In genomic region chr7:45068000-45068318, GRCm38 (mm10) we compare ENCODE assay signal across 9 mouse cellular contexts. TPM values are rescaled to one million over a fixed set of nuclear protein-coding genes. Genes with fewer than 3 reads are reported as not detected.
DNase-seq lines count a peak whose midpoint lies in the region; ATAC-seq lines count a peak whose summit lies in the region.
"Had no signal": no experiment of that assay in that cellular context is flagged by ENCODE, and none has a peak within 500 bp of the region (broad histone marks: within the 10 kb centered on the region; RNA-seq: fewer than 3 reads in every experiment).

No protein-coding gene starts in this region.

- peaks cover 5% of the 10 kb centered on the region; the same call in 1 of the 2 replicates for H3K4me1 ChIP-seq in forebrain, embryonic 11.5 days (replicated peaks; ENCODE audit: control insufficient read depth, insufficient read depth, low read length)
- H3K4me1 ChIP-seq in forebrain, embryonic 16.5 days (replicated peaks; ENCODE audit: control insufficient read depth, insufficient read depth, low read length) = peaks cover 8% of the 10 kb centered on the region
- H3K4me1 ChIP-seq in forebrain, embryonic 14.5 days (ENCODE audit: control insufficient read depth, insufficient read depth, low read length) = no peaks in the 10 kb centered on the region
- peaks cover 42% of the 10 kb centered on the region for H3K4me1 ChIP-seq in liver, embryonic 13.5 days (replicated peaks)

- peak; percentile 78 for DNase-seq in forebrain, embryonic 11.5 days (ENCODE audit: low spot score)
- DNase-seq in 416B (ENCODE audit: low read depth) = peak; percentile 90
- peak; percentile 29 for DNase-seq in adipocyte (ENCODE audit: low spot score)
- peak; percentile 53 for DNase-seq in forebrain, embryonic 14.5 days (ENCODE audit: low spot score)
- DNase-seq in liver, embryonic 13.5 days = peak; percentile 62
- peak; percentile 60 for DNase-seq in retina, embryonic 14.5 days (ENCODE audit: low spot score)
- no peak for DNase-seq in right cerebral cortex, postnatal 36 days (ENCODE audit: low spot score in 2 of 2)

- ATAC-seq in forebrain, embryonic 11.5 days (replicated peaks; ENCODE audit: low FRiP score) = no peak
- no peak for ATAC-seq in forebrain, embryonic 16.5 days
- 0 out of 2 replicates have a peak, but pooled peaks have one; percentile 4 for ATAC-seq in forebrain, embryonic 14.5 days
- ATAC-seq in liver, embryonic 13.5 days (ENCODE audit: low read depth) = peak; percentile 37

- H3K9me3 ChIP-seq in forebrain, embryonic 11.5 days (ENCODE audit: control insufficient read depth, low read length) = no peaks in the 10 kb centered on the region
- H3K9me3 ChIP-seq in forebrain, embryonic 16.5 days (ENCODE audit: control insufficient read depth, low read length) = no peaks in the 10 kb centered on the region
- H3K9me3 ChIP-seq in forebrain, embryonic 14.5 days (replicated peaks; ENCODE audit: control insufficient read depth, low read length) = no peaks in the 10 kb centered on the region
- no peaks in the 10 kb centered on the region for H3K9me3 ChIP-seq in liver, embryonic 13.5 days (replicated peaks)
- H3K9me3 ChIP-seq: limb, embryonic 13.5 days had no signal

- no peaks in the 10 kb centered on the region for H3K36me3 ChIP-seq in forebrain, embryonic 11.5 days (ENCODE audit: control insufficient read depth, insufficient read depth, low read length)
- H3K36me3 ChIP-seq in forebrain, embryonic 16.5 days (ENCODE audit: control insufficient read depth, insufficient read depth) = no peaks in the 10 kb centered on the region
- H3K36me3 ChIP-seq in forebrain, embryonic 14.5 days (ENCODE audit: control insufficient read depth, insufficient read depth, low read length) = no peaks in the 10 kb centered on the region
- 0 out of 2 replicates have a peak, but pooled peaks cover 3% of the 10 kb centered on the region for H3K36me3 ChIP-seq in liver, embryonic 13.5 days
- H3K36me3 ChIP-seq: limb, embryonic 13.5 days had no signal

- H3K4me2 ChIP-seq in forebrain, embryonic 11.5 days (ENCODE audit: low read depth, low read length, severe bottlenecking) = no peak overlapping the region
- no peak overlapping the region for H3K4me2 ChIP-seq in forebrain, embryonic 16.5 days (ENCODE audit: low read length)
- no peak overlapping the region for H3K4me2 ChIP-seq in forebrain, embryonic 14.5 days (ENCODE audit: low read length)
- no peak overlapping the region for H3K4me2 ChIP-seq in liver, embryonic 13.5 days
- H3K4me2 ChIP-seq: limb, embryonic 13.5 days had no signal

- no peak overlapping the region for H3K27ac ChIP-seq in forebrain, embryonic 11.5 days (ENCODE audit: low read depth, low read length)
- no peak overlapping the region for H3K27ac ChIP-seq in forebrain, embryonic 16.5 days (ENCODE audit: low read length)
- H3K27ac ChIP-seq in forebrain, embryonic 14.5 days (ENCODE audit: low read depth, low read length) = no peak overlapping the region
- H3K27ac ChIP-seq in liver, embryonic 13.5 days = no peak overlapping the region
- H3K27ac ChIP-seq: limb, embryonic 13.5 days had no signal

- H3K9ac ChIP-seq in forebrain, embryonic 11.5 days (ENCODE audit: low read length) = no peak overlapping the region
- H3K9ac ChIP-seq in forebrain, embryonic 16.5 days (replicated peaks; ENCODE audit: low read depth, low read length) = no peak overlapping the region
- H3K9ac ChIP-seq in forebrain, embryonic 14.5 days (ENCODE audit: low read length) = no peak overlapping the region
- no peak overlapping the region for H3K9ac ChIP-seq in liver, embryonic 13.5 days
- H3K9ac ChIP-seq: limb, embryonic 13.5 days had no signal

- H3K27me3 ChIP-seq in forebrain, embryonic 11.5 days (ENCODE audit: control insufficient read depth, insufficient read depth, low read length) = no peaks in the 10 kb centered on the region
- H3K27me3 ChIP-seq in forebrain, embryonic 16.5 days (replicated peaks; ENCODE audit: control insufficient read depth, insufficient read depth, low read length) = no peaks in the 10 kb centered on the region
- H3K27me3 ChIP-seq in forebrain, embryonic 14.5 days (replicated peaks; ENCODE audit: control insufficient read depth, insufficient read depth, low read length) = no peaks in the 10 kb centered on the region
- H3K27me3 ChIP-seq in liver, embryonic 13.5 days = no peaks in the 10 kb centered on the region
- H3K27me3 ChIP-seq: limb, embryonic 13.5 days had no signal

- H3K4me3 ChIP-seq in forebrain, embryonic 11.5 days (ENCODE audit: low read depth, low read length) = no peak overlapping the region
- no peak overlapping the region for H3K4me3 ChIP-seq in forebrain, embryonic 16.5 days (replicated peaks; ENCODE audit: low read length)
- H3K4me3 ChIP-seq in forebrain, embryonic 14.5 days (ENCODE audit: low read depth, low read length) = no peak overlapping the region
- no peak overlapping the region for H3K4me3 ChIP-seq in liver, embryonic 13.5 days (replicated peaks)
- H3K4me3 ChIP-seq: limb, embryonic 13.5 days had no signal

- WGBS in forebrain, embryonic 11.5 days = 24% methylated on average over 5 of the region's 5 CpGs
- WGBS in forebrain, embryonic 16.5 days = 26% methylated on average over 5 of the region's 5 CpGs
- WGBS in forebrain, embryonic 14.5 days = 34% methylated on average over 5 of the region's 5 CpGs
- WGBS in liver, embryonic 13.5 days (ENCODE audit: insufficient replicate concordance) = 15% methylated on average over 5 of the region's 5 CpGs

RNA-seq across cellular contexts. Expression of gene Prrg2, which starts 5.5 kb away (rescaled TPM):
- polyA plus RNA-seq in forebrain, embryonic 11.5 days (2014; fragmentation: Nextera tagmentation; extraction: Ambion mirVana) = 14.2 and 18.4 TPM in 2 replicates
- polyA plus RNA-seq in forebrain, embryonic 16.5 days (2015; fragmentation: Nextera tagmentation; extraction: Ambion mirVana) = 13.3 and 13.6 TPM in 2 replicates
- 12.0 and 13.4 TPM in 2 replicates for polyA plus RNA-seq in forebrain, embryonic 14.5 days (2014; fragmentation: Nextera tagmentation; extraction: Ambion mirVana)
- 7.1 and 7.8 TPM in 2 replicates for polyA plus RNA-seq in liver, embryonic 13.5 days (2015; fragmentation: Nextera tagmentation; extraction: Ambion mirVana)

RNA-seq across cellular contexts. Expression of gene Nosip, which starts 5.7 kb away (rescaled TPM):
- polyA plus RNA-seq in forebrain, embryonic 11.5 days (2014; fragmentation: Nextera tagmentation; extraction: Ambion mirVana) = 52.6 and 64.0 TPM in 2 replicates
- polyA plus RNA-seq in forebrain, embryonic 16.5 days (2015; fragmentation: Nextera tagmentation; extraction: Ambion mirVana) = 60.8 and 65.7 TPM in 2 replicates
- polyA plus RNA-seq in forebrain, embryonic 14.5 days (2014; fragmentation: Nextera tagmentation; extraction: Ambion mirVana) = 70.4 and 71.8 TPM in 2 replicates
- 31.5 and 32.0 TPM in 2 replicates for polyA plus RNA-seq in liver, embryonic 13.5 days (2015; fragmentation: Nextera tagmentation; extraction: Ambion mirVana)

RNA-seq across cellular contexts. Expression of gene Prr12, which starts 15.3 kb away (rescaled TPM):
- polyA plus RNA-seq in forebrain, embryonic 11.5 days (2014; fragmentation: Nextera tagmentation; extraction: Ambion mirVana) = 16.1 and 19.2 TPM in 2 replicates
- 15.2 and 17.3 TPM in 2 replicates for polyA plus RNA-seq in forebrain, embryonic 16.5 days (2015; fragmentation: Nextera tagmentation; extraction: Ambion mirVana)
- 13.6 and 16.0 TPM in 2 replicates for polyA plus RNA-seq in forebrain, embryonic 14.5 days (2014; fragmentation: Nextera tagmentation; extraction: Ambion mirVana)
- polyA plus RNA-seq in liver, embryonic 13.5 days (2015; fragmentation: Nextera tagmentation; extraction: Ambion mirVana) = 1.7 and 2.2 TPM in 2 replicates

RNA-seq across cellular contexts. Expression of gene Rcn3, which starts 24.1 kb away (rescaled TPM):
- polyA plus RNA-seq in forebrain, embryonic 11.5 days (2014; fragmentation: Nextera tagmentation; extraction: Ambion mirVana) = 110 and 118 TPM in 2 replicates
- 50.8 and 66.2 TPM in 2 replicates for polyA plus RNA-seq in forebrain, embryonic 16.5 days (2015; fragmentation: Nextera tagmentation; extraction: Ambion mirVana)
- polyA plus RNA-seq in forebrain, embryonic 14.5 days (2014; fragmentation: Nextera tagmentation; extraction: Ambion mirVana) = 67.4 and 73.9 TPM in 2 replicates
- polyA plus RNA-seq in liver, embryonic 13.5 days (2015; fragmentation: Nextera tagmentation; extraction: Ambion mirVana) = 35.6 and 38.7 TPM in 2 replicates

RNA-seq across cellular contexts. Expression of gene Fcgrt, which starts 35.7 kb away (rescaled TPM):
- 7.1 and 7.3 TPM in 2 replicates for polyA plus RNA-seq in forebrain, embryonic 11.5 days (2014; fragmentation: Nextera tagmentation; extraction: Ambion mirVana)
- polyA plus RNA-seq in forebrain, embryonic 16.5 days (2015; fragmentation: Nextera tagmentation; extraction: Ambion mirVana) = 17.7 and 24.4 TPM in 2 replicates
- polyA plus RNA-seq in forebrain, embryonic 14.5 days (2014; fragmentation: Nextera tagmentation; extraction: Ambion mirVana) = 20.3 and 26.9 TPM in 2 replicates
- polyA plus RNA-seq in liver, embryonic 13.5 days (2015; fragmentation: Nextera tagmentation; extraction: Ambion mirVana) = 29.2 and 31.9 TPM in 2 replicates

Comparison
In these comparisons a context has a peak if more than half of its experiments do, and no peak if none do; other contexts are left out.
1. ATAC-seq: peak in forebrain, embryonic 14.5 days (single experiment) and liver, embryonic 13.5 days (single experiment); none in forebrain, embryonic 11.5 days (single experiment) and forebrain, embryonic 16.5 days (single experiment).
2. DNase-seq: peak in forebrain, embryonic 11.5 days (single experiment), 416B (single experiment), adipocyte (single experiment), forebrain, embryonic 14.5 days (single experiment), liver, embryonic 13.5 days (single experiment) and retina, embryonic 14.5 days (single experiment); none in right cerebral cortex, postnatal 36 days (0 of 2).